Mouse (Mus musculus) thymus, adult 18-20 months (tissue): ENCODE results near the gene Elane.
A peak's percentile ranks its signal among the peaks of the same experiment; 100 is the strongest.

Experiments used
- DNase-seq, 2 experiments: peaks; one replicate each; pipeline ENCODE4 v3.0.0; 2022; ENCODE audit warnings: mixed read lengths in 2 of 2

The Elane gene

GRCm38 (mm10) chr10:79931797-79932196 is 45.8 kb downstream of the Elane start:
- no peak for DNase-seq

- no peak for DNase-seq
Measured at GRCm38 (mm10) chr10:79932736-79933135, 46.7 kb downstream of the Elane start.

GRCm38 (mm10) chr10:79933145-79933679 is 47.2 kb downstream of the Elane start:
- DNase-seq, result no peak

GRCm38 (mm10) chr10:79933861-79934260 is 47.8 kb downstream of the Elane start:
- DNase-seq, result no peak

GRCm38 (mm10) chr10:79934272-79934721 is 48.2 kb downstream of the Elane start:
- no peak for DNase-seq

- no peak for DNase-seq
Measured at GRCm38 (mm10) chr10:79934794-79935569, 48.9 kb downstream of the Elane start.

GRCm38 (mm10) chr10:79936284-79936910 is 50.4 kb downstream of the Elane start:
- DNase-seq, result no peak

- DNase-seq, result peak; percentile 43 to 54
Measured at GRCm38 (mm10) chr10:79936911-79937441, 50.9 kb downstream of the Elane start.
